Mouse (Mus musculus): Measurements from ENCODE around the gene Il22ra2.
"Not testable (repeated sequence)": the region's sequence is repeated elsewhere in the genome, so short reads cannot be mapped to it uniquely, and the experiment has no call there.

Il22ra2 gene

DNA sequence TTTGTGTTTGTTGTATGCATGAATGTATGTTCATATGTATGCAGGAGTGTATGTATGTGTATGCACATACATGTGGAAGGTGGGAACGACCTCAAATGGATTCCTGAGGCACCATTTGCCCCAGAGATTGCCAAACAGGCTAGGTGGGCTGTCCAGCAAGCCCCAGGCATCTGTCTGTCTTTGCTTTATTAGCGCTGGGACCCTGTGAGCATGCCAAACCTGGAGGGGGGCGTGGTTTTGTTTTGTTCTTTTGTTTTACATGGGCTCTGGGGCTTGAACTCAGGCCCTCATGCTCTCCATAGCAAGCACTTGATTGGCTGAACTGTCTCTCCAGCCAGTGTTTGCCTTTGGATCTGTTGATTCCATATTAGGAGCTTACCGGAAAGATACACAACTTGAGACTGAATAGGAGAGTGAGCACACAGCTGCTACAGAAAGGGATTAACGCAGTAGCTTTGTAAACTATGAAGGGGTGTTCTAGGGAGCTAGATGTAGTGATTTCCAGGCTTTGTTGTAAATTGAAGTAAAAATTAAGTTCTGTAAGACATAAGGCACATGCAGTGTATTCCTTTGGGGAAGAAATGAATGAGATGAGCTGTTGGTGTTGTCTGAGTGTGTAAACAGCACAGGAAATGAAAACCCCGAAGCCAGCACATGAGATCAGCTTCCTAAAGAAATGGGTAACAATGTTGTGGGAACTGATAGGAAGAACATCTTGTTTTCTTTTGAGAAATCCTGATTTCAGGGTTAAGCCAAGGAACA is 22.3 kb upstream of the Il22ra2 start:
- in situ Hi-C loops (cut with MboI, MseI), result loop anchor here (5.0 to 10.0 kb wide), 2 partner anchors 88 to 545 kb away; no protein-coding TSS in a partner anchor

DNA sequence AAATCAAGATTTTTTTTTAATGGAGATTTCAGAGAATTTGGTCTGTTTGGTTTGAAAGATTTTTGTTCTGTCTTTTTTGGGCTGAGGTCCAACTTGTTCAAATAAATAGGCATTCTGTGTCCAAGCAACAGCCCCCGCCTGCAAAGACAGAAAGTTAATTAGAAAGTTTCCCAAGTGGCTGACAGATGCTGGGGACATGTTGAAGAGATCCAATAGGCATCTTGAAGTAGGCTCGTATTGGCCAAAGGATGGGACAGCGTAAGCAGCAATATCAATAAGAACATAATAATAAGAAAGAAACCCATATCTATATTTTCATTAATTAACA is 21.7 kb upstream of the Il22ra2 start:
- in situ Hi-C loops (cut with MboI, MseI), result no loop called here

DNA sequence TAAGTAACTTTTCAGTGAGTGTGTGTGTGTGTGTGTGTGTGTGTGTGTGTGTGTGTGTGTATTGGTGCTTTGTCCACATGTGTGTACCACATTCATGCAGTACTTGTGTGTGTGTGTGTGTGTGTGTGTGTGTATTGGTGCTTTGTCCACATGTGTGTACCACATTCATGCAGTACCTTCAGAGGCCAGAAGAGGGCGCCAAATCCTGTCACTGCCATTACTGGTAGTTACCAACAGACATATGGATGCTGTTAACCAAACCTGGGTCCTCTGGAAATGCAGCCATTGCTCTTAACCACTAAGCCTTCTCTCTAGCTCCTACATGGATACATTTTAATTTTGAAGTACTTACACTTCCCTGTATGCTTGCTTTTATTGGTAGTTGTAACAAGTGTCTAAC is 20.3 kb upstream of the Il22ra2 start:
- in situ Hi-C loops (cut with MboI, MseI), result not testable (repeated sequence)

DNA sequence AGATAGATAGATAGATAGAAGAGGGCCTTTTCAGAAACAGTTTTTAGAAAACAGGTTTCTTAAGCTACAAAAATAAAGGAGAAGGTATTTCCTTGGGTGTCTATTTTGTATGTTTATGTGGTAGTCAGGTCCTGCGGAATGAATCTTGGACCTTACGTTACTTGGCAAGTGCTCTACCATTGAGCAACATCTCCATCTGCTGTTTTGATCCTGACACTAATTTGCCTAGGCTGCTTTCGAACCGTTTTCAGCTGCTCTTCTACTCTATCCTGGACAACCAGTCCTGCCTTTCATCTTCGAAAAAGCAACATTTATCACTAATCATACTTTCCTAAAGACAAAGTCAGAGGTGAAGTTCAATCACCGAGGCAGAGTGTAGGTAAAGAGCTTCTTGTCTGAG is 18.6 kb upstream of the Il22ra2 start:
- in situ Hi-C loops (cut with MboI, MseI), result no loop called here

GRCm38 (mm10) chr10:19609125-19609524 is 12.7 kb upstream of the Il22ra2 start:
- in situ Hi-C loops (cut with MboI, MseI), result no loop called here

- in situ Hi-C loops (cut with MboI, MseI), result no loop called here
These were observed 10.2 kb upstream of the Il22ra2 start for GRCm38 (mm10) chr10:19611616-19612015.

DNA sequence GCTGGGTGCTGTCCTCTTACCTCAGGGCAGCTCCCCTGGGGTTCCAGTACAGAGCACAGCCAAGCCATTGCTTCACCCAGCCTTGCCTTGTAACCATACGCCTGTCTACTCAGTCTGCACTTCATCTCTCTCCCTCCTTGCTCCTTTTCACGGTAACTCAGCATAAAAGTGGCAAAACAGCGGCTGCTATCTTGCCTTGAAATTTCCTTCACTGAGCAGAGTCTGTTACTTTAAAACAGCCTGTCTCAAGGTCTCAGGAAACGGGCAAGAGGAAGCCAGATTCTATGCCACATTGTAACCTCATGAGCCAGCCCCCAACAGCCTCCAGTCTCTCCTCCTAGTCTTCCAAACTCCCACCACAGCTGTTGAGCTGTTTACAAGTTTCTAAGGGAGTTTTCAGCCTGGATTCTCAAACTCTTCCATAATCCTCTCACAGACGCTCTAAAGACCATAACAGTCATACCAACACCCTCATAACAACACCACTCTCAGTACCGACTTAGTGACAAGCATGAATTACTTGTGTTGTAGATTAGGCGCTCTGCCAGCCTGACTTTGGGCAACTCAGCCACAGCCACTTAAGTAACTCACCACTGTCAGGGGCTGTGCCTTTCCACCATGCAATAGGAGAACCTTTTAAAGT is 8.6 kb upstream of the Il22ra2 start:
- in situ Hi-C loops (cut with MboI, MseI), result no loop called here

DNA sequence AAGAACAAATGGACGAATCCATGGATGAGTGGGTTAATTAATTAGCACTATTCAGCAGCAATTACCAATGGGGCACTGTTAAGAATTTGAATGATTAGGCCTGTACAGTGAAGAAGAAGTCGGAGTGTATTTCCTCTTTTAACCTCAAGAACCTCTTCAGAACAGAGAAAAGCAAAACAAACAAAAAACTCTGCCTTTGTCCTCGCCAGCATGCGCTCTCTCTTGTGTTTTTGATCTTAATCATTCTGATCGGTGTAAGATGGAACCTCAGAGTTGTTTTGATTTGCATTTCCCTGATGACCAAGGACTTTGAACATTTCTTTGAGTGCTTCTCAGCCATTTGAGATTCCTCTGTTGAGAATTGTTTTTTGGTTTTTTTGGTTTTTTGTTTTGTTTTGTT is 2.1 kb upstream of the Il22ra2 start:
- in situ Hi-C loops (cut with MboI, MseI), result loop anchor here (10.0 kb wide), 1 partner anchor 465 kb away; no protein-coding TSS in a partner anchor

- in situ Hi-C loops (cut with MboI, MseI), result loop anchor here (10.0 kb wide), 1 partner anchor 460 kb away; no protein-coding TSS in a partner anchor
These were observed 2.8 kb downstream of the Il22ra2 start for GRCm38 (mm10) chr10:19624617-19625016.

DNA sequence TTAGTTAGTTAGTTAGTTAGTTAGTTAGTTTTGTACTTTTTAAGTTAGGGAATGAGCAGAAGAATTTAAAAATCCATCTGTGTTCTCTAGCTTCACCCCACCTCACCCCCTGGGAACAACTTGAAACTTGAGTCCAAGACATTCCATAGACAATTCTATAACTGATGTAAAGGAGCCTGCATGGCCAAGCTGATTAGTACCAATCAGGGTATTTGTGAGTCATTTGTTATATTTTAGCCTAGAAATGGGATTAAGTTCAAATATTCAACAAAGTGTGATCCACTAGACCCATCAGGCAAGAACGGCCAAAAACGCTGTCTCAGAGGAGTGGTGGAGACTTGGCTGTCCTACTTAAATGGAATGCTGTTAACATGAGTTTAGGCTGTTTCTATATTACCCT is 5.5 kb downstream of the Il22ra2 start:
- in situ Hi-C loops (cut with MboI, MseI), result loop anchor here (10.0 kb wide), 1 partner anchor 457 kb away; no protein-coding TSS in a partner anchor

DNA sequence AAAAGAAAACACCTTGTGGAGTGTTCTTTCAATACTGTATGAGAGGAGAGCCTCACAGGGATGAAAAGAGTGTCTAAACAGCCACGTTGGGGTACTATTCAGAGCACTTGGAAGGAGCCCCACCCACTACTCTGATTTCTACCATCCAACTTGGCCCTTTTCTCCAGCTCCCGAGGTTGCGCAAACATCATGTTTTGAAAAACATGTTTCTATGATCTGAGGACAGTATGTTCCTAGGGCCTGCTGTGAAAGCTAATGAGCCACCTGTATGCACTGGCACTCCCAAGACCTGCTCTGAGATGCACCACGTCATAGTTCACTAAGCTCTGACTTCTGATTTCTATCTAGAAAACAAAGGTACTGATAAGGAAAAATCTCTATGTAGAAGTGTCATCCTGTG is 6.0 kb downstream of the Il22ra2 start:
- in situ Hi-C loops (cut with MboI, MseI), result loop anchor here (10.0 kb wide), 1 partner anchor 457 kb away; no protein-coding TSS in a partner anchor

- in situ Hi-C loops (cut with MboI, MseI), result no loop called here
These were observed 9.9 kb downstream of the Il22ra2 start for GRCm38 (mm10) chr10:19631616-19632195.

DNA sequence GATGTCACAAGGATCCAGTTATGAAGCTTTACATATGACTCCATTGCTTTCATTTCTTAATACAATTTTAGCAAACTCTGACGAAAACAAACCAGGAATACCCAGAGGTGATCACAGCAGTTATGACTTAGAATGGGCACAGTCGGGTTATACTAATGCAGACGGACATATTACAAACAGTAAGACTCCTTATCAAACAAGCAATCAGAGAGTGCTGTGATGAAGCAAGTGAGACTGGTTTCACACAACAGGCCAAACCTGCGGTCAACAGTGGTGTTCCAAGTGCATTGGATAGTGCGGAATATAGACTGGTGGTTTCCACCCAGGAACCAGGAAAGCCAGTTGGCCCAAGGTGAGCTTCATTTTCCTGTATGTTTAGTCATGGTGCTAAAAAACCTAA is 17.1 kb downstream of the Il22ra2 start:
- in situ Hi-C loops (cut with MboI, MseI), result no loop called here

DNA sequence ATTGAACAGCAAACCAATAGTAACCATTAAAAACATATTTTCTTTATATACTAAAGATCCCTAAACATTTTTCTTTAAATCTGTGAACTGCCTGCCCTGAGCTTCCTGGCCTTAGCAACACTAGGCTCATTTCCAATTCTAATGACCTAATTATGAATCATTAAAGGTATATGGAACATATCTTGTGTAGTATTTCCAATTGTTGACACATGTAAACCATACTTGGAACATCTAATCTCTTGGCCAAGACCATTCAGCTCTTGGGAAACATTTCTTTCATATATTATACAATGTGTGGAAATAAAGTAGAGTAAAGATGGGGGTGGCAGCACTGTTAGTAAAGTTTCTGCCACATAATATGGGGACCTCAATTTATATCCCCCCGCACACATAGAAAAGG is 17.8 kb downstream of the Il22ra2 start:
- in situ Hi-C loops (cut with MboI, MseI), result loop anchor here (10.0 kb wide), 1 partner anchor 755 kb away; no protein-coding TSS in a partner anchor

DNA sequence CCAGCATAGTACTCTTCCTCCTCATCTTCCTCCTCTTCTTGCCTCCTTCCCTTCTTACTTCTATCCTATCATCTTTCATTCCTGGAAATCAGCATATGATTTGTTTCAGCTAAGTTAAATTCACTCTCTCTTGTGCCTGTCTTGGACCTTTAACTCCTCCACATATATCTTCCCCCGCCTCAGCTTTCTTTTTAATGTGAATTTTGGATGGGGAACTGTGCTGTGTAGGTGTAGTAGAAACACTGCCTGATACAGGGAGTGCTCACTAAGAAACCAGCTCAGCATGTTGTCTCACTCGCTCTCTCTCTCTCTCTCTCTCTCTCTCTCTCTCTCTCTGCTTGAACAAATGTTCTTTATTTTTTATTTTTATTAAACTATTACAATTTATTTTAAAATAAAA is 23.3 kb downstream of the Il22ra2 start:
- in situ Hi-C loops (cut with MboI, MseI), result loop anchor here (5.0 to 10.0 kb wide), 2 partner anchors 42 to 750 kb away; no protein-coding TSS in a partner anchor

- in situ Hi-C loops (cut with MboI, MseI), result no loop called here
These were observed 35.6 kb downstream of the Il22ra2 start for GRCm38 (mm10) chr10:19657426-19657825.

DNA sequence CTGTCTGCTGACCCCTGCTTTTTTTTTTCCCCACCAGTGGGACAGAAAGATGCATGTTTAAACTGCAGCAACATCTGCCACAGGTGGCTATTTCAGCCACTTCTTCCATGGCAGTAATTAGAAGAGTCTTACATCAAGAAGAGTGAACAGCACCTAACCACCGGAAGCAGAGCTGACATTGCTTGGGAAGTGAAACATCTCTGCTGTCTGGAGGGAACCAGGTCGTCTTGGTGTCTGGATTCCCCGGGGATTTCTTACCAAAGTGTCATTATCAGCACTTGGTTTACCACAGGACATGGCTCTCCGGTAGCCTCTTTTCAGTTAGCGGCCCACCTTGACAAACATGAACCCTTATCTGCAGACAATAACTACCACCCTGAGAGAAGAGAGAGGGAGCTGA is 38.2 kb downstream of the Il22ra2 start:
- in situ Hi-C loops (cut with MboI, MseI), result no loop called here

- in situ Hi-C loops (cut with MboI, MseI), result no loop called here
These were observed 47.2 kb downstream of the Il22ra2 start for GRCm38 (mm10) chr10:19668973-19669372.

DNA sequence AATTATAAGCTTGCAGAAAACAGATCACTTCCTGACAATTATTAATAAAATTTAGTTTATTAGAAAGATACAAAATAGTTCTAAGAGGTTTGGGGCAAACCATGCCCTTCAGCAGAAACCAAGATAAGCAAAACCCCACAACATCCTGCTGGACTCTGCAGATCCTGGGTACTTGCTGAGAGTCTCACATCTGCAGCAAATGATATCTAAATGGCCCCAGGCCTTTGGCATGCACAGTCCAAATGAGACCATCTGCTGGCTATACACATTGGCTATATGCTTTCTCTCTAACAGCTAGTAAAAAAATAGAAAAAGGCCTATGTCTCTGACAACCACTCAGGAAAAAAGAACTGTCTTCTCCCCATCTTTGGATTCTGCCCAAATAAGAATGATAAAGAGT is 50.2 kb downstream of the Il22ra2 start:
- in situ Hi-C loops (cut with MboI, MseI), result no loop called here

DNA sequence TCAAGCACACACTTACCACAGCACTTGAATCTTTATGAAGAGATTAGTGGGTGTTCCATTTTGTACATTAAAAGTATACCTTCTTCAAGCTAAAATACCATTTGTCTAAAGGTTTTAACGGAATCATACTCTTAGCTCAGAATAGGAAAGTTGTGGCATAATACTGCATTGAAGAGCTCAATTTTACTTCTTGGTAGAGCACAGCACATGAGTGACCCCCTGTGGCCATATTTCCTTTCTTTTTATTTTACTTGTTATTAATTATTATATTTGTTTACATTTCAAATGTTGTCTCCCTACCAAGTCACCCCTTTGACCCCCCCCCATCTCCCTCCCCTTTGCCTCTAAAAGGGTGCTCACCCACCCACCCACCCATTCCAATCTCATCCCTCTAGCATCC is 51.3 kb downstream of the Il22ra2 start:
- in situ Hi-C loops (cut with MboI, MseI), result no loop called here
